Mouse (Mus musculus) ES-E14 (cell line): ENCODE measurements at regions not wholly inside any gene's neighbourhood (a gene's known extent, or its start where the extent isn't known, plus 50 kb on each side); places are given as distances from the start of the nearest gene placed in this dataset.

Experiments
- DNase-seq: peaks from one replicate; pipeline ENCODE4 v3.0.0-alpha.2; 2013; ENCODE audit warnings: low read depth, low spot score
- H3K27ac ChIP-seq: 2 replicates; pipeline ENCODE4 v1.5.1; 2012; ENCODE audit warnings: low read depth, mild to moderate bottlenecking, low read length, moderate library complexity, mixed read lengths; ENCODE audit not compliant: poor library complexity, insufficient read depth, severe bottlenecking
- H3K36me3 ChIP-seq: 2 replicates; pipeline ENCODE4 v1.6.1; 2012; ENCODE audit warnings: mild to moderate bottlenecking, low read length, moderate library complexity, mixed read lengths; ENCODE audit not compliant: control insufficient read depth, poor library complexity, insufficient read depth, severe bottlenecking
- H3K4me1 ChIP-seq, 2 experiments: fragments of 150-350 bp in 1 of 2; sonication (generic) in 1 of 2; 2 replicates each; pipeline ENCODE4 v1.6.1; 2012; ENCODE audit warnings: low read length in 2 of 2, mild to moderate bottlenecking in 1 of 2, mixed read lengths in 1 of 2; ENCODE audit not compliant: control insufficient read depth in 2 of 2, insufficient read depth in 2 of 2, poor library complexity in 1 of 2
- H3K4me3 ChIP-seq, 2 experiments: fragments of 150-350 bp in 1 of 2; sonication (generic) in 1 of 2; 2 replicates each; pipeline ENCODE4 v1.5.1; 2012; ENCODE audit warnings: low read length in 2 of 2, low read depth in 1 of 2, mild to moderate bottlenecking in 1 of 2, mixed read lengths in 1 of 2; ENCODE audit not compliant: insufficient read depth in 1 of 2, poor library complexity in 1 of 2, severe bottlenecking in 1 of 2
- H3K9ac ChIP-seq: 2 replicates; pipeline ENCODE4 v1.6.1; 2012; ENCODE audit warnings: low read depth, mild to moderate bottlenecking, low read length, mixed read lengths; ENCODE audit not compliant: poor library complexity, insufficient read depth, severe bottlenecking
- H3K9me3 ChIP-seq: fragments of 150-350 bp; sonication (generic); 2 replicates; pipeline ENCODE4 v1.6.1; 2012; ENCODE audit warnings: low read depth, mild to moderate bottlenecking, low read length; ENCODE audit not compliant: control insufficient read depth, insufficient read depth
- CHD2 ChIP-seq: IDR thresholded peaks from 2 replicates; pipeline ENCODE4 v1.6.1; 2014; ENCODE audit warnings: mild to moderate bottlenecking, low read depth, low read length, inconsistent platforms
- HCFC1 ChIP-seq: IDR thresholded peaks from 2 replicates; pipeline ENCODE4 v1.6.1; 2012; ENCODE audit warnings: low read length, inconsistent platforms, borderline replicate concordance; ENCODE audit not compliant: insufficient read depth
- MAFK ChIP-seq: IDR thresholded peaks from 2 replicates; pipeline ENCODE4 v1.6.1; 2014; ENCODE audit warnings: mild to moderate bottlenecking, low read depth, low read length, inconsistent platforms; ENCODE audit not compliant: insufficient read depth
- ZC3H11A ChIP-seq: IDR thresholded peaks from 2 replicates; pipeline ENCODE4 v1.6.1; 2012; ENCODE audit warnings: low read depth, mild to moderate bottlenecking, inconsistent platforms, low read length, borderline replicate concordance
- ZNF384 ChIP-seq: IDR thresholded peaks from 2 replicates; pipeline ENCODE4 v1.6.1; 2012; ENCODE audit warnings: low read depth, low read length, inconsistent platforms
- in situ Hi-C, 2 experiments: fragments of 600-800 bp; cut with MboI; formaldehyde crosslinking; loops; one replicate each; pipeline ENCODE4 v1.15.1; 2025; ENCODE audit warnings: low sequenced_read_pairs in 2 of 2, inconsistent platforms in 1 of 2; ENCODE audit not compliant: unreplicated experiment in 2 of 2

DNA sequence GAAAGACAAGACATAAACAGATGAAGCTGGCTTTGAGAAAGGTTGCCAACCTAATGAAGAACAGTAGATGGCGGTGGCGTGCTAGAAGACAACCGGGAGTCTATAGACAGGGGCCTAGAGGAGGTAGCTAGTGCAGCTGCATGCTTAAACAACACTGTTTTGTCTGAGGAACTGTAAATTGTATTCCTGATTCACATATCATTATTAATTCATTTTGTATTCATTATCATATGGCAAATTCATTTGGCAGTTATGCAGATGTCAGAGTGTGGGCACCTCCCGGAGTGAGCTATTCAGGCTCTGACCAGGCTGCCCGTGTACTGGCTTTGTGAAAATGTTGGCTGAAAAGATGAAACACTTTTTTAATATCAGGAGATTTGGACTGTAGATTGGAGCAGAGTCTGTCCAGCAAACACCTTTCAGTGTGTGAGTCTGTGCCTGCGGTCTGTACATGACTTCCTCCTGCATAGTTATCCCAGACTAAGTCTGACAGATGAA, 798.7 kb downstream of the Stim2 start:
- Histone ChIP-seq H3K9me3 (no peaks in the 10 kb centered on the region), H3K9ac (no peak overlapping the region), H3K36me3 (no peaks in the 10 kb centered on the region), H3K4me1 (no peaks in the 10 kb centered on the region), H3K4me3 (no peak overlapping the region), H3K27ac (no peak overlapping the region)
- DNase-seq: peak; percentile 16
- in situ Hi-C loops: no loop called here
- TF ChIP-seq ZNF384: no peak
- no peak for TF ChIP-seq CHD2
- no peak for TF ChIP-seq MAFK
- no peak for TF ChIP-seq ZC3H11A
- TF ChIP-seq HCFC1: no peak

- no peak for TF ChIP-seq ZC3H11A
- TF ChIP-seq ZNF384: no peak
- TF ChIP-seq CHD2: no peak
- no peak for TF ChIP-seq HCFC1
- no peak for TF ChIP-seq MAFK
- no peak for DNase-seq
- Histone ChIP-seq H3K4me1 (no peaks in the 10 kb centered on the region), H3K4me3 (no peak overlapping the region), H3K27ac (no peak overlapping the region), H3K36me3 (no peaks in the 10 kb centered on the region), H3K9me3 (no peaks in the 10 kb centered on the region), H3K9ac (no peak overlapping the region)
- in situ Hi-C loops: no loop called here
Observed at GRCm38 (mm10) chr5:54827076-54827475, 828.8 kb downstream of the Stim2 start.
